Mouse (Mus musculus): ENCODE results near the gene Gm20605. TPM values are rescaled to one million over a fixed set of nuclear protein-coding genes. Genes with fewer than 3 reads are reported as not detected.

Gene Gm20605
- polyA plus RNA-seq, 1 experiment, result 63.8 TPM

- TF ChIP-seq POLR2A (IDR thresholded peaks at IDR 0.05; ENCODE audit: borderline replicate concordance, extremely low read depth, low read depth, low read length) (no peak), CTCF (IDR thresholded peaks at IDR 0.05; ENCODE audit: insufficient read depth, low read length) (no peak)
- H3K4me3 ChIP-seq (replicated peaks; ENCODE audit: extremely low read depth, low read depth, low read length), result peak overlapping the region; percentile 20
- WGBS, result 5% methylated on average over 44 of the region's 44 CpGs
- no peaks in the 10 kb centered on the region for H3K4me1 ChIP-seq (ENCODE audit: control insufficient read depth, insufficient read depth, low read length)
- peak; percentile 48 for DNase-seq
Observed at GRCm38 (mm10) chr5:137645091-137645651, 16.2 kb downstream of the Gm20605 start.

GRCm38 (mm10) chr5:137645652-137646091, 16.7 kb downstream of the Gm20605 start, which contains the start of gene Irs3:
Gene Irs3 (minus strand): TSS chr5:137645714.
- peak; percentile 50; the same call in 1 of the 2 replicates for TF ChIP-seq POLR2A (IDR thresholded peaks at IDR 0.05; ENCODE audit: borderline replicate concordance, extremely low read depth, low read depth, low read length)
- no peak for TF ChIP-seq CTCF (IDR thresholded peaks at IDR 0.05; ENCODE audit: insufficient read depth, low read length)
- no peaks in the 10 kb centered on the region for H3K4me1 ChIP-seq (ENCODE audit: control insufficient read depth, insufficient read depth, low read length)
- DNase-seq, result no peak
- H3K4me3 ChIP-seq (replicated peaks; ENCODE audit: extremely low read depth, low read depth, low read length), result peak within 1 kb of the TSS; percentile 20
- WGBS, result 30% methylated on average over 11 of the region's 11 CpGs

GRCm38 (mm10) chr5:137647827-137648601, 19.0 kb downstream of the Gm20605 start:
- Histone ChIP-seq H3K4me1 (ENCODE audit: control insufficient read depth, insufficient read depth, low read length) (no peaks in the 10 kb centered on the region), H3K4me3 (replicated peaks; ENCODE audit: extremely low read depth, low read depth, low read length) (no peak overlapping the region)
- no peak for DNase-seq
- WGBS, result 43% methylated on average over 9 of the region's 9 CpGs
- TF ChIP-seq CTCF (IDR thresholded peaks at IDR 0.05; ENCODE audit: insufficient read depth, low read length) (no peak), POLR2A (IDR thresholded peaks at IDR 0.05; ENCODE audit: borderline replicate concordance, extremely low read depth, low read depth, low read length) (no peak)

DNA sequence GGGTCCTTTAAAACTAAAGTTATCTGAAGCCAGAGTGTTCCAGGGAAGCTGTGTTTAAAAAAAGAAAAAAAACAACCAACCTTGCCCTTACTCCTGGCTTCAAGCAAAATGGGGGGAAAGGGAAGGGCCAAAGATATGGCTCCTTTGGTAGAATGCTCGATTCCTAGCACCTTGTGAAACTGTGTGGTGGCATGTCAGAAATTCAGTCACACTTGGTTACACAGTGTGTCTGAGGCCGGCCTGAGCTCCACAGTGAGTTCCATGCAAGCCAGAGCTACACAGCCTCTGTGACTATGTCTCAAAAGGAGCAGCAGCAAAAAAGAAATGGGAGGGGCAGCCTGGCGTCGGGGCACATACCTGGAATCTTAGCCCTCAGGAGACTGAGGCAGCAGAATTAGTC, 20.3 kb downstream of the Gm20605 start:
- H3K4me1 ChIP-seq (ENCODE audit: control insufficient read depth, insufficient read depth, low read length), result no peaks in the 10 kb centered on the region
- DNase-seq, result no peak
- WGBS, result 41% methylated on average over 4 of the region's 4 CpGs
- H3K4me3 ChIP-seq (replicated peaks; ENCODE audit: extremely low read depth, low read depth, low read length), result no peak overlapping the region
- TF ChIP-seq CTCF (IDR thresholded peaks at IDR 0.05; ENCODE audit: insufficient read depth, low read length) (no peak), POLR2A (IDR thresholded peaks at IDR 0.05; ENCODE audit: borderline replicate concordance, extremely low read depth, low read depth, low read length) (no peak)

DNA sequence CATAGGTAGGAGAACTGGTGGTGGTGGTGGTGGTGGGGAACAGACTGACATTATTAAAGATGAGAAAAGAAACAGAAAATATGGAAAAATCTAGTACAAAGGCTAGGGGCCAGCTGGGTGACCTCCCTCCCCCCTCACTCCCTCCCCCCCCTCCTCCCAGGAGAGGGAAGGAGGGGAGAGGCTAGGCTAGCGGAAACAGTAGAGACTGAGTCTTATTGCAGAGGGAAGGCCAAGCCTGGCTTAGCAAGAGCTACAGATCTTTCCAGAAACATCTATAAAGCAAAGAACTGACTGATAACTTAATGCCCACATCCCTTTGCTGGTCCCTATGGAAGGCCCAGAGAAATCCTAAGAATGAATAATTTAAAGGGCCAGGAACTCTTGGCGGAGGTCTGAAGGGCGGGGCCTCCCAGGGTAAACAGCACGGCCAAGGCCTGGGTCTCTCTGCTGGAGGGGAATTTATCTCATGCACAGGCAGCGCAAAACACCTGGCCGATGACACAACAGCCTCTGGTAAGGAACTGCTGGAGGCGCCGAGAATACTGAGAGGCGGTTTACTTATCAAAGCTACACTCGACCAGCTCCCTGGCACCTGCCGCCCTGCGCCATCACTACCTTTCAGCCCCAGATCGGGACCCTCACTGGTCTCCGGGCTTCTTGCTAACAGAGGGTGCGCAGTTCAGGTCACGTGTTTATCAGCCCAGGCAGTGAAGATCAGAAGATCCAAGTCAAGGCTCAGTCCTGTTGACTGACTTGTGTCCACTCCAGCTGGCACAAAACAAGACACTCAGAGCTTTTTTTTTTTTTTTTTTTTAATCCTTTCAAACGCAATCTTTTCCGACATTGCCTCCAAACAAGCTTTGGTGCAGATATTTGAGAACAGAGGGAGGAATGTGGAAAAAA, 20.9 kb downstream of the Gm20605 start:
- DNase-seq, result no peak
- 33% methylated on average over 18 of the region's 18 CpGs for WGBS
- no peak for TF ChIP-seq POLR2A (IDR thresholded peaks at IDR 0.05; ENCODE audit: borderline replicate concordance, extremely low read depth, low read depth, low read length)
- TF ChIP-seq CTCF (IDR thresholded peaks at IDR 0.05; ENCODE audit: insufficient read depth, low read length), result no peak
- Histone ChIP-seq H3K4me1 (ENCODE audit: control insufficient read depth, insufficient read depth, low read length) (no peaks in the 10 kb centered on the region), H3K4me3 (replicated peaks; ENCODE audit: extremely low read depth, low read depth, low read length) (no peak overlapping the region)

DNA sequence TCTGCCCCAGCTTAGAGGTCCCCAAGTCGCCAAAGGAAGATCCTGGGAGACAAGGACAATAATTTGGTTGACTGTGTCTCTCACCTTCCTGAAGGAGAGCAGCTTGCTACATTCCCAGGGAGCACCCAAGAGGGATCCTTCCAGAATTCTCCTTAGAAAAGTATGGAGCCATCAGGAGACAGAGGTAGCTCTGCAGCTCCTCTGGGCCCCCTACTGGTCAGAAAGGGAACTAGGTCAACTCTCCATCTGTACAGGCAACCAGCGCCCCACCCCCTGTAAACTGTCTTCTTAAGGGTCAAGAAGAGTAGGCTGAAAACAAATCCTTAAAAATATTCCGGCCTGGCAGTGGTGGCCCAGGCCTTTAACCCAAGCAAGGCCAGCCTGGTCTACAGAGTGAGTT, 23.5 kb downstream of the Gm20605 start:
- TF ChIP-seq CTCF (IDR thresholded peaks at IDR 0.05; ENCODE audit: insufficient read depth, low read length), result peak; percentile 77
- no peak for TF ChIP-seq POLR2A (IDR thresholded peaks at IDR 0.05; ENCODE audit: borderline replicate concordance, extremely low read depth, low read depth, low read length)
- Histone ChIP-seq H3K4me3 (replicated peaks; ENCODE audit: extremely low read depth, low read depth, low read length) (no peak overlapping the region), H3K4me1 (ENCODE audit: control insufficient read depth, insufficient read depth, low read length) (no peaks in the 10 kb centered on the region; the same call in 1 of the 2 replicates)
- 26% methylated on average over 3 of the region's 3 CpGs for WGBS
- peak; percentile 59 for DNase-seq

DNA sequence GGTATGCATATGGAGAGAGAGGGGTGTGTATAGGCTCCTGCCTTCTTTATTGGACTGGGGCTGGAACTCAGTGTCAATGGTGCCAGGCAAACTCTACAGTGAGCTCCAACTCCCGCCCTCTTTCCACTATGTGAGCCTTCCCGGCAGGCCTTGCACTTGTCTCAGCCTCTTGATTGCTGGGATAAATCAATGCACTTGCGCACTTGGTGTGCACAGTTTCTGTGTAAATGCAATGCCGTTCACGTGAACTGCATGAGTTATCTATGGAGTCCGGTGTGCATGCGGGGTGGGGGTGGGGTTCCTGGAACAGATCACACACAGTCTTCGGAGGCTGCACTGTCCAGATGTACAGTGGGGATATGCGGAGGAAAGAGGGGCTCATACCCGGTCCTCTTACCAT, 24.4 kb downstream of the Gm20605 start:
- TF ChIP-seq CTCF (IDR thresholded peaks at IDR 0.05; ENCODE audit: insufficient read depth, low read length) (no peak), POLR2A (IDR thresholded peaks at IDR 0.05; ENCODE audit: borderline replicate concordance, extremely low read depth, low read depth, low read length) (no peak)
- 86% methylated on average over 10 of the region's 10 CpGs for WGBS
- no peak overlapping the region for H3K4me3 ChIP-seq (replicated peaks; ENCODE audit: extremely low read depth, low read depth, low read length)
- no peak for DNase-seq
- no peaks in the 10 kb centered on the region; the same call in 1 of the 2 replicates for H3K4me1 ChIP-seq (ENCODE audit: control insufficient read depth, insufficient read depth, low read length)

- WGBS, result 67% methylated on average over 6 of the region's 7 CpGs
- TF ChIP-seq POLR2A (IDR thresholded peaks at IDR 0.05; ENCODE audit: borderline replicate concordance, extremely low read depth, low read depth, low read length), result no peak
- no peak for TF ChIP-seq CTCF (IDR thresholded peaks at IDR 0.05; ENCODE audit: insufficient read depth, low read length)
- H3K4me1 ChIP-seq (ENCODE audit: control insufficient read depth, insufficient read depth, low read length), result no peaks in the 10 kb centered on the region; the same call in 1 of the 2 replicates
- DNase-seq, result no peak
- no peak overlapping the region for H3K4me3 ChIP-seq (replicated peaks; ENCODE audit: extremely low read depth, low read depth, low read length)
Observed at GRCm38 (mm10) chr5:137654746-137655145, 25.8 kb downstream of the Gm20605 start.

DNA sequence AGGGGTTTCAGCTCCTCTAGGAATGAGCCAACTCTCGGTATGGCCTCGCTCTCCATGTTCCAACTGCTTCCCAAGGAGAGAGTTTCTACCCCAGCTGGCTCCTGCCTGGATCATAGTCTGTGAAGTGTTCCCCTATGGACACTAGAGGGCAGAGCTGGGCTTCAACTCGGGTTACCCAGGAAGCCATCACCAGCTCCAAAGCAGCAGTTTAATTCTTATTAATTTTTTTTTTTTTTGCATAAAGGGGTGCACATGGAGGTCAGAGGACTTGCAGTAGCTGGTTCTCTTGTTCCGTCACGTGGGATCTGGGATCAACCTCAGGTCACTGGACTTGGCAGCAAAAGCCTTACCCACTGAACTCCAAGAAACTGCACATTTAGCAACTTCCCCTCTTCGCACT, 28.0 kb downstream of the Gm20605 start:
- DNase-seq, result peak; percentile 60
- Histone ChIP-seq H3K4me3 (replicated peaks; ENCODE audit: extremely low read depth, low read depth, low read length) (no peak overlapping the region), H3K4me1 (ENCODE audit: control insufficient read depth, insufficient read depth, low read length) (peaks cover 5% of the 10 kb centered on the region; the same call in 1 of the 2 replicates)
- TF ChIP-seq CTCF (IDR thresholded peaks at IDR 0.05; ENCODE audit: insufficient read depth, low read length) (peak; percentile 87), POLR2A (IDR thresholded peaks at IDR 0.05; ENCODE audit: borderline replicate concordance, extremely low read depth, low read depth, low read length) (no peak)
- WGBS, result 17% methylated on average over 6 of the region's 6 CpGs

Data from lung, adult 2 months (tissue).